ENCODE assay signal across 11 mouse cellular contexts in the genomic region with DNA sequence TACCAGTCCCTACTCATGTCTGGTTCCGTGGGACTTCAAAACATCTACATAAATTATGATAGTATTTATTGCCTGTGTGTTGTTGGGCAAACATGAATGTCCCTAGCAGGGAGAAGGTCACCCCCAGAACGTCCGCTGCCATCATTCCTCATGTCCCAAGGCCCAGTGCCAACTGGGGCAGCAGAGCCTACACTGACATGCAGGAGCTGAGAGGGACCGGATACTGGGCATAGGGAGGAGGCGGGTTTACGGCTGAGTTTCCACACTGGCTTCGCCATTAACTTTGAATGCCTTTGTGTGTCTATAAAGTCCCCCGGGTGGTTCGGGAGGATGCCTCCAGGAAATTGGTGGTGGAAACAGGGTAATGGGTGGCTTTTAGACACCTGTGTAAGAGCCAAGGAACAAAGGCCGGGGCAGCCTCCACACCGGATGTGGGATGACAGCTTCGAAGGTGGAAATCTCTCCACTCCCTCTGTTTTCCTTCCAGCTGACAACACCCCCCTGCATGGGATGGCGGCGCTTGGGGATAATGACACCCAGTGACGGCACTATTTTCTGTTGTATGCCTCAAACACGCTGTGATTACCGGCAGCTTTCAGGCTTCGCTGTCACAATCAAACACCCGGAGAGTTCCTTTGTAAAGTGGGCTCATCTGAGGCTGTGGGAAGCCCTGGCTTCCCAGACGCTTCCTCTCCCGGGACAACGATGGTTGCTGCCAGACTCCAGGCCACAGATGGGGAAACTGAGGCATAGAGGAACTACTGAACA. TPM values are rescaled to one million over a fixed set of nuclear protein-coding genes. Genes with fewer than 3 reads are reported as not detected.
DNase-seq lines count a peak whose midpoint lies in the region; ATAC-seq and TF ChIP-seq lines count a peak whose summit lies in the region.
"Had no signal": no experiment of that assay in that cellular context is flagged by ENCODE, and none has a peak within 500 bp of the region (broad histone marks: within the 10 kb centered on the region; RNA-seq: fewer than 3 reads in every experiment).

No protein-coding gene starts in this region.

- no peak overlapping the region for H3K4me2 ChIP-seq in neural tube, embryonic 11.5 days (ENCODE audit: low read depth)
- H3K4me2 ChIP-seq in kidney, postnatal 0 days (ENCODE audit: low read length): no peak overlapping the region
- H3K4me2 ChIP-seq: embryonic facial prominence, embryonic 15.5 days; heart, embryonic 15.5 days had no signal

- 0 out of 2 replicates have a peak overlapping the region, but pooled peaks have one; percentile 6 for H3K9ac ChIP-seq in neural tube, embryonic 11.5 days (ENCODE audit: low read length)
- no peak overlapping the region for H3K9ac ChIP-seq in kidney, postnatal 0 days (ENCODE audit: low read depth, low read length)
- H3K9ac ChIP-seq: embryonic facial prominence, embryonic 15.5 days; heart, embryonic 15.5 days had no signal

- no peaks in the 10 kb centered on the region for H3K9me3 ChIP-seq in neural tube, embryonic 11.5 days (ENCODE audit: control insufficient read depth, low read length)
- H3K9me3 ChIP-seq in kidney, postnatal 0 days (replicated peaks; ENCODE audit: low read length): no peaks in the 10 kb centered on the region
- H3K9me3 ChIP-seq: embryonic facial prominence, embryonic 15.5 days; heart, embryonic 15.5 days had no signal

- H3K27me3 ChIP-seq in cerebellum, adult 2 months (ENCODE audit: control insufficient read depth, insufficient read depth, low read length): no peaks in the 10 kb centered on the region
- no peaks in the 10 kb centered on the region for H3K27me3 ChIP-seq in neural tube, embryonic 11.5 days (ENCODE audit: control insufficient read depth, insufficient read depth, low read length)
- H3K27me3 ChIP-seq in kidney, postnatal 0 days (ENCODE audit: insufficient read depth, low read length): peaks cover 3% of the 10 kb centered on the region; the same call in 1 of the 2 replicates

- ATAC-seq in neural tube, embryonic 11.5 days (ENCODE audit: insufficient read depth, low FRiP score, low TSS enrichment): no peak
- ATAC-seq in kidney, postnatal 0 days (replicated peaks; ENCODE audit: low FRiP score, low read depth): no peak

- H3K36me3 ChIP-seq in neural tube, embryonic 11.5 days (ENCODE audit: control insufficient read depth, insufficient read depth, low read length): no peaks in the 10 kb centered on the region
- H3K36me3 ChIP-seq in kidney, postnatal 0 days (ENCODE audit: insufficient read depth, low read length): no peaks in the 10 kb centered on the region
- H3K36me3 ChIP-seq: embryonic facial prominence, embryonic 15.5 days; heart, embryonic 15.5 days had no signal

- no peak for TF ChIP-seq CTCF in cerebellum, adult 2 months (IDR thresholded peaks at IDR 0.05; ENCODE audit: borderline replicate concordance, insufficient read depth, low read depth, low read length)
- TF ChIP-seq CTCF in kidney, postnatal 0 days (IDR thresholded peaks at IDR 0.05; ENCODE audit: low read depth): no peak

- no peak overlapping the region for H3K4me3 ChIP-seq in cerebellum, adult 2 months (replicated peaks; ENCODE audit: insufficient read depth, low read depth, low read length)
- H3K4me3 ChIP-seq in neural tube, embryonic 11.5 days (ENCODE audit: low read depth, low read length): no peak overlapping the region
- H3K4me3 ChIP-seq in kidney, postnatal 0 days (replicated peaks; ENCODE audit: low read depth, low read length): no peak overlapping the region
- H3K4me3 ChIP-seq: embryonic facial prominence, embryonic 15.5 days; heart, embryonic 15.5 days had no signal

- peak; percentile 57 to 64 for DNase-seq in cerebellum, adult 2 months
- DNase-seq in cerebellum, adult 9-11 months: no peak
- no peak for DNase-seq in neural tube, embryonic 11.5 days (ENCODE audit: low spot score)
- no peak for DNase-seq in neural tube, embryonic 10.5 days (ENCODE audit: extremely low spot score, low spot score)
- peak; percentile 34 for DNase-seq in kidney, postnatal 0 days (ENCODE audit: low spot score)
- no peak for DNase-seq in B cell, adult 2 months
- DNase-seq in urinary bladder, postnatal 4 days (ENCODE audit: low spot score in 2 of 2): no peak
- no peak for DNase-seq in frontal cortex, postnatal 14 days (ENCODE audit: low spot score in 2 of 2)
- DNase-seq: thymus, postnatal 4 days had no signal

- 35% methylated on average over 22 of the region's 22 CpGs for WGBS in cerebellum, adult 2 months
- 26% methylated on average over 22 of the region's 22 CpGs for WGBS in neural tube, embryonic 11.5 days
- WGBS in kidney, postnatal 0 days: 17% methylated on average over 22 of the region's 22 CpGs

- H3K27ac ChIP-seq in cerebellum, adult 2 months (ENCODE audit: insufficient read depth, low read length): no peak overlapping the region
- H3K27ac ChIP-seq in neural tube, embryonic 11.5 days (ENCODE audit: low read depth, low read length): no peak overlapping the region
- H3K27ac ChIP-seq in kidney, postnatal 0 days: no peak overlapping the region
- H3K27ac ChIP-seq: embryonic facial prominence, embryonic 15.5 days; heart, embryonic 15.5 days had no signal

- H3K4me1 ChIP-seq in cerebellum, adult 2 months (ENCODE audit: control insufficient read depth, insufficient read depth, low read length): peaks cover 72% of the 10 kb centered on the region
- peaks cover 33% of the 10 kb centered on the region for H3K4me1 ChIP-seq in neural tube, embryonic 11.5 days (ENCODE audit: control insufficient read depth, insufficient read depth, low read length)
- H3K4me1 ChIP-seq in kidney, postnatal 0 days (replicated peaks; ENCODE audit: insufficient read depth, low read length): peaks cover 6% of the 10 kb centered on the region; the same call in 1 of the 2 replicates
- H3K4me1 ChIP-seq: embryonic facial prominence, embryonic 15.5 days; heart, embryonic 15.5 days had no signal

- TF ChIP-seq POLR2A in cerebellum, adult 2 months (IDR thresholded peaks at IDR 0.05; ENCODE audit: borderline replicate concordance, insufficient read depth, low read length): no peak

RNA-seq across cellular contexts. Expression of a gene that starts 26.1 kb away (rescaled TPM):
- 55.2 and 63.4 TPM in 2 replicates for polyA plus RNA-seq in cerebellum, adult 2 months (2012; rRNA removed)
- 12.4 and 12.9 TPM in 2 replicates for polyA plus RNA-seq in neural tube, embryonic 11.5 days (2014; fragmentation: Nextera tagmentation; extraction: Ambion mirVana)
- polyA plus RNA-seq in kidney, postnatal 0 days (2015; fragmentation: Nextera tagmentation; extraction: Ambion mirVana): 1.2 and 1.3 TPM in 2 replicates

Comparison
In these comparisons a context has a peak if more than half of its experiments do, and no peak if none do; other contexts are left out.
1. DNase-seq: peak in cerebellum, adult 2 months (2 of 2) and kidney, postnatal 0 days (single experiment); none in cerebellum, adult 9-11 months (single experiment), neural tube, embryonic 11.5 days (single experiment), neural tube, embryonic 10.5 days (single experiment), B cell, adult 2 months (0 of 2), urinary bladder, postnatal 4 days (0 of 2) and frontal cortex, postnatal 14 days (0 of 2).